Mouse (Mus musculus) kidney, postnatal 14 days (tissue): Measurements from ENCODE around the gene Ece2.

Experiments used
- DNase-seq: peaks from one replicate; pipeline ENCODE4 v3.0.0; 2022; ENCODE audit warnings: mixed read lengths

Ece2 gene

GRCm38 (mm10) chr16:20629731-20630634 is at the start of gene Ece2:
TSS of gene Ece2 (plus strand) at chr16:20629828.
- no peak for DNase-seq

- DNase-seq, result no peak
These were observed 40.2 kb upstream of the Ece2 start, which contains the start of gene Vwa5b2 for GRCm38 (mm10) chr16:20589366-20589938. TSS of gene Vwa5b2 (plus strand) at chr16:20589471.

- peak; percentile 36 for DNase-seq
These were observed 39.5 kb upstream of the Ece2 start for GRCm38 (mm10) chr16:20589939-20590679.

DNA sequence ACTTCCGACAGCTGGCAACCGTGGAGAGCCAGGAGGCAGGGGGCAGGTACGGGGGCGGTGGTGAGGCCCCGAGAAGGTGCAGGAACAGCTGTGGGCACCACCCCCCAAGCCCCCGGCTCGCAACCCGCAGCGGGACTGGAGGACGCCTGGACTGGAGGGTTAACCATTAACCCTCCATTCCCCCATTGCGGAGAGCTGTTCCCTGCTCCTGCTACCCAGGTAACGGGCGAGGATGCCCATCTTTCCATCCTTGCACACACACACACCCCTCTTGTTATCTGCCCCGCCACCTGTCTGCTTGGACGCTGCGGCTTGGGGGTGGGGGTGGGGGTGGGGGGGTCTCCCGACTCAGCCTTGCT is 39.0 kb upstream of the Ece2 start:
- peak; percentile 14 for DNase-seq

DNA sequence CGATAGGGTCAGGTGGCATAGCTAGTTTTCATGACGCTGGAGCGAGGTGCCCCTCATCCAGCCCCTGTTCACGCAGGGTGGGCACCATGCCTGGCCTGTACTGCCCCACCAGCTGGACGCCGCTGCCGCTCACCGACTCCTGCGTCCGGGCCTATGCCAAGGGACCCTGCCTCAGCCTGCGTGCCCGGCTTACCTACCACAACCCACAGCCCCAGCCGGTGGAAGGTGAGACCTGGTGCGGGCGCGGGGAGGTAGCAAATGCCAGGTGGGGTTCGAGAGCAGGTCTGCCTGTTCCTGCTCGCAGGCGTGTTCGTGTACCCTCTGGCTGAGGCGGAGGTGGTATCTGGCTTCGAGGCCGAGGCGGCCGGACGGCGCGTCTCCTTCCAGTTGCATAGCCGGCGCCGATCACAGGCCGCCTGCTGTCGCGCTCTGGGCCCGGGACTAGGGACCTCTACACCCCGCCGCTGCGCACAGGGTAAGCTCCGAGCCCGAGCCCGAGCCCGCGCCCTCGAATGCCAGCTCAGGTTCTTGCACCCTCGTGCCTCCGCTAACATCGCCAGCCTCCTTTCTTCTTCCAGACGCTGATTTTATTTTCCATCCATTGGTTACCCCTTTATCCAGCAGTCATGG is 38.4 kb upstream of the Ece2 start:
- no peak for DNase-seq

DNA sequence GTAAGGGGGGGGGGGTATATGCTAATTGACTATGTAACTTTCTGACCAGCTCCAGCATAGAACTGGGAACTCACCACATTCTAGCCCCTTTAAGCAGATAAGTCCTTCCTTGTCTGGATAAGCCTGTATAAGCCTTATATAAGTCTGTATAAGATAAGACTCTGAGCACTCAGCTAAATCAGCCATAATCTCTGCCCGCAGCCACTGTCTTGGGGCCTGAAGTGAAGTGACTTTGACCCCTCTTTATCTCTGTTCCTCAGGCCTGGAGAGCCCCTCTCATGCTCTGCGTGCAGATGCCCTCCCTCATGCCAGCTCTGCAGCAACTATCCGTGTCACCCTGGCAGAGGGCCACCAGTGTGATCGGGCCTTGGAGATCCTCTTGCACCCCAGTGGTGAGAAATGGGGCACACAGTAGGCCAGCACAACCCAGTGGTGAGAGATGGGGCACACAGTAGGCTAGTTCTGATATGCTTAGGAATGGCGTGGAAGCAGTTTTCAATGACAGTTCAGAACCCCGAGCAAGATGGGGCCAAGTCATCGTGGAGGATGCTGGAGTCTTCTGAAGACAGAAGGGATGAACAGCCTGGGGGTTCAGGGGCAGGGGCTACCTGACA is 34.5 kb upstream of the Ece2 start:
- DNase-seq, result no peak

- no peak for DNase-seq
These were observed 33.9 kb upstream of the Ece2 start for GRCm38 (mm10) chr16:20595737-20596136.

GRCm38 (mm10) chr16:20596687-20597441 is 32.8 kb upstream of the Ece2 start:
- DNase-seq, result no peak

DNA sequence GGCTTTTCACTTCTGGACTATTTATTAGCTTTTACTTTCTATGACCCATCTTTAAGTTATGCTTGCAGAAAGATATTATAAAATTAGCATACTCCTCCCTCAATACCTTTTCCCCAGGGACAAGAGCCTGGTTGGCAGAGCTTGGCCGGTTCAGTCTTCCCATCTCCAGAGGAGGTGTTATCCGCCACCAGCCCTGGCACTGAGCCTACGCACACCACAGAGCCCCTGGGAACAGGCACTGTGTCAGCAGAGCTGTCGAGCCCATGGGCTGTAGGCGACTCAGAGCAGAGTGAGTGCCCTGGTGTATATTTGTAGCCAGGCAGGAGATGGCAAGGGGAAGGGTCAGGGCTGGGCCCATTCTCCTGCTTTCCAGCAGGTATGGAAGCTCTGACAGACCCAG is 29.1 kb upstream of the Ece2 start:
- DNase-seq, result no peak

DNA sequence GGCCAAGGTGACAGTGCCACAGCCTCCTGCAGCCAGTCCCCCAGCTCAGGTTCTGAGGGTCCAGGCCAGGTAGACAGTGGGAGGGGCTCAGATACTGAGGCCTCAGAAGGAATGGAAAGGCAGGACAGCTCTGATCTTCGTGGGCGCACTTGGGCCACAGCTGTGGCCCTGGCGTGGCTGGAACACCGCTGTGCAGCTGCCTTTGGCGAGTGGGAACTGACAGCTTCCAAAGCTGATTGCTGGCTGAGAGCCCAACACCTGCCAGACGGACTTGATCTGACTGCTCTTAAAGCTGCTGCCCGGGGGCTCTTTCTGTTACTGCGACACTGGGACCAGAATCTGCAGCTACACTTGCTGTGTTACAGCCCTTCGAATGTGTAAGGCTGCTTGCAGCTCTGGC is 24.9 kb upstream of the Ece2 start:
- DNase-seq, result no peak

DNA sequence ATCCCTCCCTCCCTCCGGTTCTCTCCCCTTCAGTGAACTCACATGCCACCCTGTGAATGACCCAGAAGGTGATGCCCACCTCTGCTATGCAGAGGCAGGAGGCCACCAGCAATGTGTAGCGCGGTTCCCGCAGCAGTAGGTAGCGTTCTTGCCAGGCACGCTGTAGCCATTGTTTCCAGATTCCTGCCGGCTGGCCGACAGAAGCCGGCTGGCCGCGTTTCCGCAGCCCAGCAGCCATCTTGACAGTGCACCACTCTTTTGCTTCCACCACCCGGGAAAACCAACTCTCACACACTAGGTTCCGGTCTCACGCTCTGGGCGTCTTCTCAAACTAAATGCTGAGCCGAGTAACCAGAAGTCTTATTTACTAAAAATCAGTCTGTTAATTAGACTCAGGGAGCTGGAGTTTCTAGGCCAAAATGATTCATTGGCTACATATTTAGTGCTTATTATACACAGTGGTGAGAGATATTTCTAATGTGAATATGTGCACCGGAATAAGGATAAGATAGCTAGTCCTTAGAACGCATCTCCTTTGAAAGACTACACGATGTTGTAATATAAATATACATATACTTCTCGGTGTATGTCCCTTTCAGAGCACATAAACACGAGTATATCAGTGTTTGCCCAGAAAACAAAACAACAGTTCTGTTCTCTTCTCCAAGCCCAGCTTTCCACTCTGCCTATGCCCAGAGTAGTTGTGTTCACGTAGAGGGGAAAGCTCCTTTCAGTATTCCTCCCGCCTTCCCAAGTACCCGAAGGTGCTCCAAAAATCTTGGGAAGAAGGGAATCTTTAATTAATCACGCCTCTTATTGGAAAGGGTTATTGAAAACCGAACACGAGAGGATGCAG is 18.9 kb upstream of the Ece2 start:
- peak; percentile 82 for DNase-seq

GRCm38 (mm10) chr16:20611357-20612227 is 18.0 kb upstream of the Ece2 start, which contains the start of the genes Eef1akmt4, Gm49333 and Alg3:
TSS of gene Eef1akmt4 (plus strand) at chr16:20611593.
TSS of gene Gm49333 (plus strand) at chr16:20611610.
TSS of gene Alg3 (minus strand) at chr16:20611735.
- DNase-seq, result peak; percentile 93

- DNase-seq, result peak; percentile 47
These were observed 9.9 kb upstream of the Ece2 start for GRCm38 (mm10) chr16:20619541-20620398.

- no peak for DNase-seq
These were observed 9.3 kb upstream of the Ece2 start for GRCm38 (mm10) chr16:20620399-20620735.

GRCm38 (mm10) chr16:20620751-20621190 is 8.9 kb upstream of the Ece2 start:
- DNase-seq, result no peak

DNA sequence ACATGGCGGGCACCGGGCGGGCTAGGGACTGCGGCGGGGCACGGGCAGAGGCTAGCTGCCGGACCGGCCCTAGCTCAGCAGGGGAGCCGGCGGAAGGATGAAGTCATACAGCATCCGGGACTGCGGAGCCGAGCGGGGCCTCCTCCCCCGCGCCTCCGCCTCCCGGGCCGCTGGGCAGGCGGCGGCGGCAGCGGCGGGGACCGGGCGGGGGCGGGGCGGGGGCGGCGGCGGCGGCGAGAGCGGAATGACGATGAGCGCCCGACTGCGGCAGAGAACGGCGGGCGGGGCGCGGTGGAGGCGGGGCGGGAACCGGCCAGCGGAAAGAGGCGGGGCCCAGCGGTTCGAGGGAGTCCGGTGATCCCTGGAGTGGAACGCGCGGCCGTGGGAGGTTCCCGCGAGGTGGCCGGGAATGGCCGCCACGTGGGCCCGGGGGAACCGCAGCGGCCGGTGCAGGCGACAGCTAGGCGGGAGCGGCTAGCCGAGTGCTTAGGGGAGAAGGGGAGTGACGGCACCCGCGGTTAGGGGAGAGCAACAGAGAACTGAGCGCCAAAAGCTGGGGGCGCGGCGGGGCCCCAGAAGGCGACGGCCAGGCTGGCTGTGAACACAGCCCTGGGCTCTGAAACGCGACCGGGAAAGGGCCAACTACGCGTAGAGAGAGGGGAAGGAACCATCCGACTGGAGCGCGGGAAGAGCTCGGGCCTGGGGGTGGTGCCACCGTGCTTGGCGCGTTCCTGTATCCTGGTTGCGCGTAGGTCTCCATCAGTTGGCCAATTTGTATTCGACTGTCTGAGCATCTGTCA is 8.2 kb upstream of the Ece2 start, which contains the start of gene Camk2n2:
Gene Camk2n2 (minus strand): TSS at position 97 of the 800 bp plus-strand sequence.
- DNase-seq, result peak; percentile 81

- DNase-seq, result peak; percentile 36
These were observed 7.5 kb upstream of the Ece2 start for GRCm38 (mm10) chr16:20621991-20622685.
